Mouse (Mus musculus): ENCODE measurements around the gene Srrm4.

Gene Srrm4

GRCm38 (mm10) chr5:116591346-116592048, at the start of gene Srrm4:
TSS of gene Srrm4 (minus strand) at chr5:116591817.
- peak; percentile 13 for DNase-seq

DNA sequence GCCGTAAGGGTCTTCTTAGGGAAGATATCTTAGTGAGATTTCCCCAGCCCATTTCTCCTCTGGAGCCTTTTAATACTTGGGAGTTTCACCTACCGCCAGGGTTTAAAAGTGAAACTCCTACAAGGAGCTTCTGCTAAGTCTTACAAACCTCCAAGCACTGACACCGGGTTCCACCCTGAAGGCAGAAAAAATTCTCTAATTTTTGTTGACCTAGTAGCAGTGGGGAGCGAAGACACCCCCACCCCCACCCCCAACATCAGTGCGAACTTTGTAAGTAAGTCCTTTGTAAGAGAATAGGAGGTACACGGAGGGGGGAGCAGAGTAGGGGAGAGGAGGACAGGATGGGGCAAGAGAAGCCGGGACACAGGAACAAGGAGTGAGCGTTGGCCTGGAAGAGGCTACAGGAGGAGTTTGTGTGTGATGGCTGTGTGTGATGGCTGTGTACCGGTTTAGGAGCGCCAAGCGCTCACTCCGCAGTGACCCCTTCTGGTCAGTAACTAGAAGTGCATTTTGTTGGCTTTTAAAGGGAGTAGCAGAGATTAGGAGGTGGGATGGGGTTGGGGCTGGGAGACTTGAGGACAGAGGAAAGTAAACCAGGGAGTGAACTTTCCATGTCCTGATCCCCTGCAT, 1.3 kb upstream of the Srrm4 start:
- peak; percentile 2 for DNase-seq

GRCm38 (mm10) chr5:116592049-116592800, 608 bp upstream of the Srrm4 start:
- no peak for DNase-seq

- DNase-seq, result no peak
These were observed 919 bp downstream of the Srrm4 start for GRCm38 (mm10) chr5:116590698-116591097.

DNA sequence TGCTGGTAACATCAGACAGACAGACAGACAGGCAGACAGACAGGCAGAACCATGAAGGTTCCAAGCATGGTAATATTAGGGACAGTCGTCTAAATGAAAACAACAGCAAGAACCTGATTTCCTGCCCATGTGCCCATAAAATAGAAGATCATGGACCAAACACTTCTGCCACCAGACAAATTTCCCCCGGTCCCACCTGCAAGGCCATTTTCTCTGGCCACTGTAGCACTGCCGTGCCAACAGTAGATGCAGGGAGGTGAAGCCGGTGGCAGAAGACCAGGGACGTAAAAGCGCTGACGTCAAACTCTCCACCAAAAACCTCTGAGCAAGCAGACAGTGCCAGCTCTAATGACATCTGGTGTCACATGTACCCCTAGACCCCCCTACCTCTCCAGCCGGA, 2.0 kb downstream of the Srrm4 start:
- no peak for DNase-seq

DNA sequence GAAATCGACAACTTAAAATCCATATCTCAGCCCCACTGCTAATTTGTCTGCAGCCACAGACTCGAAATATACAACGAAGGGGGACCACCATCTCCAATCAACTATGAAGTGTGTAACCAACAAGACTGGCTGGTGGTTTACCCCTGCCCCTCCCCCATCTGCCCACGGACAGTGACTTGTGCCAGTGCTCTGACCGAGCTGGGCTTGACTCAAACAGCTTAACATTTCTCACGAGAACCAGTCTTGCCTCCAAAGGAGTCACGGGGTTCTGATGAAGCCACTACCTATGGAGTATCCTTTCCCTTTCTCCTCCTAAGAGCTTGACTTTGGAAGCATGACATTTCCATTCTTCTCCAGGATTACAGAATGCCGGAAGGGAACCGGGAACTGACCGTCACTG, 2.8 kb downstream of the Srrm4 start:
- no peak for DNase-seq

DNA sequence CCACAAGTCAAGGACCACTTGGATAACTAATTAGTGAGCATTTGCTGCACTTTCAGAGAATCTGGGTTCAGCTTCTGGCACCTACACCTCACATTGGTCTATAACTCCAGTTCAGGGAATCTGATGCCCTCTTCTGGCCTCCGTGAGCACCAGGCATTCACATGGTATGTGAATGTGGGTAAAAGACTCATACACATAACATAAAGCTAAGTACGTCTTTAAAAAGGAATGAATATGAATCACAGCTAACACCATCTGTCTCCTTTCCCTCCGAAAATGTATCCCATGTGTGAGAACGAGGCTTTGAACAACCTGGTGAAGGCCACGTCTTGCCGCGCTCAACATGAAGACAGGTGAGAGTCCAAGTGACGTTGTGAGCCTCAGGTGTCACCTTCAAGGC, 12.1 kb downstream of the Srrm4 start:
- DNase-seq, result no peak

DNA sequence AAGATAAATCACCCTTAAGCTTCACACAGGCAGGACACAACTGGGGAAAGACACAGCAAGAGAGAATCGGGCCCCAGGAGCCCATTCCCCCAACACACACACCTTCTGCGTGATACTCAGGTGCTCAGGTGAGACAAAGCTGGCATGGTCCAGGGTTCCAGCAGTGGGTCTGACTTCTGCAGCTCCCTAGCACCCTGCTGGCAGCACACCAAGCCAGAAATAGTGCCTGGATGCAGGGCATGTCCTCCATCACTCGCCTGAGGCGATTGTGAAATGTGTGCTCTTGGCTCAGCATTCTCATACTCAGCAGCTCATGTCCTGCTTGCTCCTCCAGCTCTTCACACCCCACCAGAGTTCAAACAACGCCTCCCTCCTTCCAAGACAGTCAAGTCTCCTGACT, 14.5 kb downstream of the Srrm4 start:
- no peak for DNase-seq

DNA sequence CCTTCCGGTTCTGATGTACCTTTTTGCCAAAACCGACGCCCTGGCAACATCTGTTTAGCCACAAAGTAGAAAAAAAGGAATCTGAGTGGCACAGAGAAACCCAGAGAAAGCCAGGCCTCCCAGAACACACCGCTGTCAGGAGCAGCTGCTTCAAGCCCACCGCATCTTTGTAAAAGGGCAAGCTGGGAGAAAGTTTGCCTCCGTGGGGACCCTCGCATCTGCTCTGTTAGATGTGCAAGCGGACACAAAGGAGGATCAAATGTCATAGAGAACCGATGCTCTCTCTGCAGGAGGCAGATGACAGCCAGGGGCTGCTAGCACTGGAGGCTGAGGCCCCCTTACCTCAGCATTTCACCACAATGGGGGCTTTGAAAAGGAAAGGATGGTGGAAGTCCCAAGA, 18.3 kb downstream of the Srrm4 start:
- no peak for DNase-seq

DNA sequence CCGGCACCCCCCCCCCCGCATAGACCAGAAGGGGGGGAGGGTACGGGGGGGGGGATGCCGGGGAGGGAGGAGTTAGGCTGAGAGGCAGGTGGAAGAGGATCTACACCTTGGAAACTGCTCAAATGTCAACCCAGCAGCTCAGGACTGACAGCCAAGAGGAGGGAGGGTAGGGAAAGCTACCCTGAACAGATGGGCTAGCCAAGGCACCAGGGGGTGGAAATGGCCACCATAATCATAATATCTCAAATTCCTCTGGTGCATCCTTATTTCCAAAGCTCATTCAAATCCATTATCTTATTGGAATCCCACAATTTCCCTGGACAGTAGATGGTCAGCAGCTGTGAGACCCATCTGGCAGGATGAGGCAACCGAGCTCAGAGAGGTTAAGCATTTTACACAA, 19.7 kb downstream of the Srrm4 start:
- DNase-seq, result no peak

GRCm38 (mm10) chr5:116571232-116571861, 20.3 kb downstream of the Srrm4 start:
- DNase-seq, result no peak

DNA sequence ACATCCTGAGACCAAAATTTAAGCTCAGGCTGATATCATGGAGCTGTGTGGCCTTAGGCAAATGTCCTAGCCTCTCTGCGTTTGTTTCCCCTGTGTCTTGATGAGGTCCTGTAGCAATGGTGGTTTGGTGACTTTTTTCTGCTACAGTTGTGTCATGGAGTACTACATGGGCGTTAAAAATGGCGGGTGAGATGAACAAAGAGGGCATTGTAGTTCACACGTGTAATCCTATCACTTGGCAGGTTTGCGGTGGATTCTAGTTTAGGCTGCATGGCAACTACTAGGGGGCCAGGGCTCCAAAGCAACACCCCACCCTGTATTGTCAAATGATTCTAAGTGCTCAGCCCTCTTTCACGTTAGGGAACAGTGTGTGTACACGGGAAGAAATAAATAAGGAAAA, 21.1 kb downstream of the Srrm4 start:
- DNase-seq, result no peak

- no peak for DNase-seq
These were observed 22.0 kb downstream of the Srrm4 start for GRCm38 (mm10) chr5:116569629-116570028.

- DNase-seq, result no peak
These were observed 23.6 kb downstream of the Srrm4 start for GRCm38 (mm10) chr5:116568050-116568449.

- DNase-seq, result no peak
These were observed 24.3 kb downstream of the Srrm4 start for GRCm38 (mm10) chr5:116567298-116567697.

DNA sequence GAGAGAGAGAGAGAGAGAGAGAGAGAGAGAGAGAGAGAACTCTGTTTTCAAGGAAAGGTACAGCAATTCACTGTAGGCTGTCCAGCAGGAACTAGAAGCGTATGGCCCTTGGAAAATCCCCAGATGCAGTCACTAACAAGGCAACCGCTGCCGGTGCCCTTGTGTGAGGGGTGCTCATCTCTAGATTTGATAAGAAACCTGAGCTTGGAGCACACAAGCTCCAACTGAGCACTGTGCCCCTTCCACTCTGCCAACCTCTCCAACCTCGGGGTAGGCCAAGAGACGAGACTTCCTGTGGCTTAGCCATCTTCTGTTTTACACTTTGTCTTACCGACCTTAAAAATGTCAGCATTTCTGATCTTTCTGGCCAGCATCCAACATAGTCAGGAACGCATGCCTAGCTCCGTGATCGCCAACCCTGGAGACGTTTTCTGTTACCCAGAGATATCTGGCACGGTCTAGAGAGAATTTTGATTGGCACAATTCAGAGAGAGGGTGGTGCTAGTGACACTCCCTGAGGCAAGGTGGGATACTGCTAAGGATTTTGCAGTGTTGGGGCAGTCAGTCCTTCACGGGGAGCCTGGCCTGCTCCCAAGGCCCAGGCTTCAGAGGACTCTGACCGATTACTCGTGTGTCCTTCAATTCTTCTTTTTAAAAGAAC, 25.1 kb downstream of the Srrm4 start:
- no peak for DNase-seq

GRCm38 (mm10) chr5:116565573-116565972, 26.0 kb downstream of the Srrm4 start:
- DNase-seq, result no peak

GRCm38 (mm10) chr5:116564391-116564790, 27.2 kb downstream of the Srrm4 start:
- DNase-seq, result no peak

DNA sequence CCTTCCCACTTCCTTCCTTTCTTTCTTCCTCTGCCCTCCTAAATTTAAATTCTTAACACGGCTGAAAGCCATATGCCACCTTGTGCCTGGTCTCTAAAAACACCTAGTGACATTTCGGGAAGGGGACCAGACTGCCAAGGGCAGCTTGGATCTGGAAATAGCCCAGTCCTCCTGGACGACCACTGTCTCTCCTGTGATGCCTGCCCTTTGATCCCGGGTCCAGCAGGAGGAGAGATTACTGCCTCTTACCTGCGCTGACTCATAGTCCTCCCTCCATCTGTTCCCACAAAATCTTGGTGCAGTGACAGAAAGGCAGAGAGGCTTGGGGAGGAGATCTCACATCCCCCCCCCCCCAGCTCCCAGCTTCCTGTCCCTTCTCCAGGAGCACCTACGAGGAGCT, 27.9 kb downstream of the Srrm4 start:
- DNase-seq, result no peak

GRCm38 (mm10) chr5:116559091-116559490, 32.5 kb downstream of the Srrm4 start:
- no peak for DNase-seq

GRCm38 (mm10) chr5:116556614-116557013, 35.0 kb downstream of the Srrm4 start:
- no peak for DNase-seq

- DNase-seq, result no peak
These were observed 37.7 kb downstream of the Srrm4 start for GRCm38 (mm10) chr5:116553868-116554267.

GRCm38 (mm10) chr5:116553106-116553505, 38.5 kb downstream of the Srrm4 start:
- no peak for DNase-seq

Data from lung, postnatal 36 days (tissue).